Mouse (Mus musculus): ENCODE results near the gene Renbp. TPM values are rescaled to one million over a fixed set of nuclear protein-coding genes. Genes with fewer than 3 reads are reported as not detected.

The Renbp gene
- 40.5 and 45.6 TPM in 2 replicates for polyA plus RNA-seq (2015; fragmentation: Nextera tagmentation; extraction: Ambion mirVana)

DNA sequence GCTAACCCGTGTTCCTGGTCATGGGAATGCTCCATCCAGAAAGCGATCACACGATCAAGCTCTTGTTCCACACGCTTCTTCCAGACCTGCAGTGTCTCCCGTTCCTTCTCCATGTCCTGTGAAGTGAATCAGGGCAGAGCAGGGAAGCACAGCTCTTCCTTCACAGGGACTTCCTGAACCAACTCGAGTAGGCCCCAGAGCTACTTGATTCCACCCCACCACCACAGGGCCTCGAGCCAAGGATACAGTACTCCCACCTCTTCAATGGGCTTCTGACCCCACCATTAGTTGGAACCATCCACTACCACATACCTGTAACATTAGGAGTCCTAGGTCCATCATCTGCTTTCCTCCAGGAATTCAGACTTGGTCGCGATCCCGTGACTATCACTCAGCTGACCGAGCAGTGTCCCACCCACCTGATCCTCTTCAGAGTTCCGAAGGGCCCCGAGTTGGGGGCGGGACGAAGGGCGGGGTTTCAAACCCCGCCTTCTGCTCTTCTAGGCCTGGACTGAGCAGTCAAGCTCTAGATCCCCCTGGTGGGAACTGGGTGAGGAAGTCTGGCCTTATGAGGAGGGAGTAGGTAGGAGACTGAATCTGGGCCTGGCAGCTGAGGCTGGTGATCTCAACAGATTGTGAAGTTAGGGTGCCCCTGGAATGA lies at the start of gene Renbp:
Renbp (minus strand) TSS at position 449 of the 661 bp plus-strand sequence.

DNA sequence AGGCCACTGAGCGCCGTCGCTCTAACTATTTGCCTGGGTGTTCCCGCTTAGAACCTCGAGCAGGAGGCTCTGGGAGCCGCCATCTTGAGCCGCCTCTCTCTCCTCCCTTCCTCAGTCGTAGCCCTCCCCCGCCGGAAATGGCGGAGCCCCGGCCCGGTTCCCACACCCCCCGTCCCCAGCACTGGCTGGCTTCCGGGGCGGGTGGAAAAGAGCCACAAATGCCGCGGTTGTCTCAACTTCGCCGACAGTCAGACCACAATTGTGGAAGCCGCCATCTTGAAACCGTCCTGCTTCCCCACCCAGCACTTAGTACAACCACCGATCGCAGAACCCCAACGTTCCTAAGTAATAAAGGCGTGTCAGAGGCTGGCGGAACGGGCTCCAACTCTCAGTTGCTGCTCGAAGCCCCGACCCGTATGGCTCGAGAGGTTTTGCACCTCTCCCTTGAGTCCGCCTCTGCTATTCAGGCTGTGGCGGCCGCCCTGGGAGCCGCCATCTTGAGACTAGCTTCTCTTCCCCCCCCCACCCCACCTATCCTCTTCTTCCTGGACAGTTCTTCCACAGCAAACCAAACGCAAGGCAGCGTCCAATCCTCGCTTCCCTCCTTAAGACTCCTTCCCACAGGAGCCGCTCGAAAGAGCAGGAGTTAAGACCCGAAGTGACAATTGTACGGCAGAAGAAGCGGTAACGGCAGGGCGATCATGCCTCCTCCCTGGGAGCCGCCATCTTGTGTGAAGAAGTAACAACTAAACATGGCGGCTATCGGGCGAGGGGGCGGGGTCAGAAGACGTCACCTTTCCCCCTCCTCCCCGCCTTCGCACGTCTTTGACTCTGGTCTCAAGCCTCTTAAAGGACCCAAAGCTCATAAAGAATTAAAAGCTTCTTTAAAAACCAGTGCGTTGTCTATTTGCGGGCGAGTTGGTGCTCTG lies 35.9 kb upstream of the Renbp start, which contains the start of gene Hcfc1:
Hcfc1 (minus strand) TSS at position 110 of the 929 bp plus-strand sequence.

DNA sequence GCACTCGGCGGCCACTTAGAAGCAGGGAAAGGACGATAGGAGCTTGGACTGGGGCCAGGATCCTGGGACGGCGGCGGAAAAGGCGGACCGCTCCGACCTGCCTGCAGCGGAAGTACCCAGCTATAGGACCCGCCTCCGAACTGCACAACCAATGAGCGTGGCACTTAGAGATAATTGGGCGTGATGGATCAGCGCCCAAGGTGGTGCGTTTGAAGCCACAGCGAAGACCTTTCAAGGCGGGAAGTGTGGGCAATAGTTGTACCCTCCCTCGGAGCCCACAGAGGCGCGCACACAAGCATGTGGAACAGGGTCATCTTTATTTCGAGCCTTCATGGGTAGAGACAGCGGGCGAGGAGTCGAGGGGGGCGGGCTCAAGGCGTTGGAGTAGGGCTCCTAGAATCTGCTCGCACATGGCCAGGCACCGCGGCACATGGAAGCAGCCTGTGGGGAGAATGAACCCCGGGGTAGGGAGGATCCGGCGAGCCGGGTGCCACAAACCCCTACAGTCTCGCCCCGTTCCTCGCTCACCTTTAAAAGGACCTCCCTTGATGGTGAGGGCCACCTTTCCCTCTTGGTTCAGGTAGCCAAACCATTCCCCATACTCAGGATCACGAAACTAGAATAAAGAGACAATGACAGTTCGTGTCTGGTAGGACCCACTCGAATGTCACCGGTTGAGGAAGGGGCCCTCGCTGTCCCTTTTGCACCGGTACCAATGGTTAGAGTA lies 8.7 kb downstream of the Renbp start, which contains the start of the genes Arhgap4 and Naa10:
Arhgap4 (minus strand) TSS at position 48 of the 727 bp plus-strand sequence.
Naa10 (minus strand) TSS at position 122 of the 727 bp plus-strand sequence.

DNA sequence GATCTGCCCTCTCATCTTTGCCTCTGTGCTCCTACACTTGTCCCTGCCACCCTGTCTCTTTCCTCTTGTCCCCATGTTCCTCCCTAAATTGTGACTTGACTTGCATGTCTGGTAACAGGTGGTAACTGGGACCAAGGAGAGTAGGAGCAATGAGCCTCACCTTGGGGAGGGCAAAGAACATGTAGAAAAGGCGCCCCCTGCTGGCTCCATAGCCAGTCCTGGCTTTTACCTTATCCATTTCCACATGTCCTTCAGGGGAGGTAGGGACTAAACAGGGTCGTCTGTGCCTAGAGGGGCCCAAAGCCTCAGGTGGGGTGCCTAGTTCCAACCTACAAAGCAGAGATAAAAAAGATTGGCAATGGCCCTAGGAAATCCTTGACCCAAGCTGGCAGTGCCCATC lies 34.9 kb downstream of the Renbp start, which contains the start of gene L1cam:
L1cam (minus strand) TSS at position 387 of the 400 bp plus-strand sequence.

DNA sequence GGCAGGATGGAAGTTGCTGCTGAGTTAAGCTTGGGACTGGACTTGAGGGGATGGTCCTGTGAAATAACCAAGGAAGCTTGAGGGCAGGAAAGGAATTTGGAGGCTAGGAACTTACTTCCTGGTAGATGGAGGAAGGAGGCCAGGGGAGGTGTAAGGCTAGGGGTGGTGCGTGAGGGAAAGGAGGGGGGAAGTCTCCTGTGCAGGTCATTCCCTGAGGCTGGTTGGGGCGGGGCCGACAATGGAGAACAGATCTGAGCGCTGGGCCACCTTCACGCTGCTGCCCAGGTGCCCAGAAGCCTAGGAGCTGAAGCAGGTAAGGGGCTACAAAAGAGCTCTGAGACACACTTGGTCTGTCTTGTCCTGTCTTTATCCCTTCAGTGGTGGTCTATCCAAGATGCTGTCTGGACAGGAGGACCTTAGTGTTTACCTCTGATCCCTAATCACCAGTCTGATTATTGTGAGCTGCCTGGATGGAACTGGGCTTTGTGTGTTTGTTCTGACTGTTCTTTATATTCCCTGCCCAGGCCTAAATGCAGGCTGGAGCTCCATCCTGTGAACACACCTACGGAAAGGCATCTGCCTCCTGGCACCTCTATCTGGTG lies 39.0 kb downstream of the Renbp start, which contains the start of gene Avpr2:
Avpr2 (plus strand) TSS at position 552 of the 602 bp plus-strand sequence.

Other genes starting within 250 kb of the Renbp start
- 248 and 249 TPM in 2 replicates for gene Bcap31, start 214.7 kb downstream of the Renbp start, polyA plus RNA-seq (2015; fragmentation: Nextera tagmentation; extraction: Ambion mirVana)
- 14.5 and 18.4 TPM in 2 replicates for gene Abcd1, start 214.3 kb downstream of the Renbp start, polyA plus RNA-seq (2015; fragmentation: Nextera tagmentation; extraction: Ambion mirVana)
- gene Plxnb3, start 173.8 kb downstream of the Renbp start, polyA plus RNA-seq (2015; fragmentation: Nextera tagmentation; extraction: Ambion mirVana) = 0.11 and 0.16 TPM in 2 replicates
- 1.3 and 1.7 TPM in 2 replicates for gene Srpk3, start 156.4 kb downstream of the Renbp start, polyA plus RNA-seq (2015; fragmentation: Nextera tagmentation; extraction: Ambion mirVana)
- 146 and 154 TPM in 2 replicates for gene Idh3g, start 144.0 kb downstream of the Renbp start, polyA plus RNA-seq (2015; fragmentation: Nextera tagmentation; extraction: Ambion mirVana)
- 258 and 286 TPM in 2 replicates for gene Ssr4, start 143.8 kb downstream of the Renbp start, polyA plus RNA-seq (2015; fragmentation: Nextera tagmentation; extraction: Ambion mirVana)
- gene Pdzd4, start 105.9 kb downstream of the Renbp start, polyA plus RNA-seq (2015; fragmentation: Nextera tagmentation; extraction: Ambion mirVana) = 0.34 and 0.37 TPM in 2 replicates
- 0.06 TPM in 1 of 2 replicates, not detected in the other for gene Avpr2, start 38.7 kb downstream of the Renbp start, polyA plus RNA-seq (2015; fragmentation: Nextera tagmentation; extraction: Ambion mirVana)
- 4.1 and 5.6 TPM in 2 replicates for gene L1cam, start 34.7 kb downstream of the Renbp start, polyA plus RNA-seq (2015; fragmentation: Nextera tagmentation; extraction: Ambion mirVana)
- 1.2 and 3.3 TPM in 2 replicates for gene Arhgap4, start 9.0 kb downstream of the Renbp start, polyA plus RNA-seq (2015; fragmentation: Nextera tagmentation; extraction: Ambion mirVana)
- 87.1 and 94.9 TPM in 2 replicates for gene Naa10, start 8.9 kb downstream of the Renbp start, polyA plus RNA-seq (2015; fragmentation: Nextera tagmentation; extraction: Ambion mirVana)
- 17.5 and 18.5 TPM in 2 replicates for gene Hcfc1, start 35.5 kb upstream of the Renbp start, polyA plus RNA-seq (2015; fragmentation: Nextera tagmentation; extraction: Ambion mirVana)
- gene Irak1, start 93.1 kb upstream of the Renbp start, polyA plus RNA-seq (2015; fragmentation: Nextera tagmentation; extraction: Ambion mirVana) = 48.4 and 55.3 TPM in 2 replicates
- not detected in 2 replicates for gene Opn1mw, start 196.6 kb upstream of the Renbp start, polyA plus RNA-seq (2015; fragmentation: Nextera tagmentation; extraction: Ambion mirVana)
- 8.5 and 9.1 TPM in 2 replicates for gene Mecp2, start 204.5 kb upstream of the Renbp start, polyA plus RNA-seq (2015; fragmentation: Nextera tagmentation; extraction: Ambion mirVana)
- gene Tex28, start 237.0 kb upstream of the Renbp start, polyA plus RNA-seq (2015; fragmentation: Nextera tagmentation; extraction: Ambion mirVana) = not detected in 2 replicates
- 0.10 and 0.16 TPM in 2 replicates for gene Tktl1, start 246.4 kb upstream of the Renbp start, polyA plus RNA-seq (2015; fragmentation: Nextera tagmentation; extraction: Ambion mirVana)

Measured in urinary bladder, postnatal 0 days (tissue).